ENCODE assay signal across 15 mouse cellular contexts in genomic region chr6:119487085-119487458, GRCm38 (mm10). TPM values are rescaled to one million over a fixed set of nuclear protein-coding genes. Genes with fewer than 3 reads are reported as not detected.
"Had no signal": no experiment of that assay in that cellular context is flagged by ENCODE, and none has a peak within 500 bp of the region (broad histone marks: within the 10 kb centered on the region; RNA-seq: fewer than 3 reads in every experiment).

No protein-coding gene starts in this region.

- H3K4me2 ChIP-seq: limb, embryonic 12.5 days; limb, embryonic 15.5 days; liver, embryonic 13.5 days; midbrain, embryonic 12.5 days had no signal

- H3K9me3 ChIP-seq: limb, embryonic 12.5 days; limb, embryonic 15.5 days; liver, embryonic 13.5 days; midbrain, embryonic 12.5 days had no signal

- H3K27ac ChIP-seq: left cerebral cortex, adult 2 months; limb, embryonic 12.5 days; limb, embryonic 15.5 days; liver, embryonic 13.5 days; midbrain, embryonic 12.5 days had no signal

- DNase-seq: kidney, adult 11 months; kidney, adult 8-10 months; kidney, postnatal 14 days; kidney, postnatal 4 days; left cerebral cortex, postnatal 4 days; liver, embryonic 13.5 days; lung, adult 2 months; lung, postnatal 14 days; lung, postnatal 4 days; thymus, adult 18-20 months had no signal

- H3K9ac ChIP-seq: limb, embryonic 12.5 days; limb, embryonic 15.5 days; liver, embryonic 13.5 days; midbrain, embryonic 12.5 days had no signal

- H3K27me3 ChIP-seq: limb, embryonic 12.5 days; limb, embryonic 15.5 days; liver, embryonic 13.5 days had no signal

- H3K4me3 ChIP-seq: left cerebral cortex, adult 2 months; limb, embryonic 12.5 days; limb, embryonic 15.5 days; liver, embryonic 13.5 days; midbrain, embryonic 12.5 days had no signal

RNA-seq across cellular contexts. Expression of gene Wnt5b, which starts 57.1 kb away (rescaled TPM):
- total RNA-seq: megakaryocyte, adult 5-6 weeks had no signal
